Mouse (Mus musculus) small intestine, adult 2 months (tissue): ENCODE measurements at regions not wholly inside any gene's neighbourhood (a gene's known extent, or its start where the extent isn't known, plus 50 kb on each side); places are given as distances from the start of the nearest gene placed in this dataset.

ENCODE experiments used
- CTCF ChIP-seq: fragments of 200-500 bp; IDR thresholded peaks from 2 replicates; pipeline ENCODE4 v1.5.1; 2012; ENCODE audit warnings: low read depth, mild to moderate bottlenecking, control low read depth, inconsistent platforms, low read length, moderate library complexity, mixed read lengths; ENCODE audit not compliant: insufficient replicate concordance, insufficient read length; ENCODE audit errors: extremely low read depth
- POLR2A ChIP-seq: fragments of 200-500 bp; IDR thresholded peaks from 2 replicates; pipeline ENCODE4 v1.6.1; 2012; ENCODE audit warnings: low read depth, mild to moderate bottlenecking, control low read depth, inconsistent platforms, low read length, moderate library complexity

- TF ChIP-seq CTCF (no peak), POLR2A (no peak)
These were observed 56.4 kb downstream of the Tmem121 start for GRCm38 (mm10) chr12:113242194-113242510.
